Mouse (Mus musculus): ENCODE measurements at regions not wholly inside any gene's neighbourhood (a gene's known extent, or its start where the extent isn't known, plus 50 kb on each side); places are given as distances from the start of the nearest gene placed in this dataset.
"Not testable (repeated sequence)": the region's sequence is repeated elsewhere in the genome, so short reads cannot be mapped to it uniquely, and the experiment has no call there.

DNA sequence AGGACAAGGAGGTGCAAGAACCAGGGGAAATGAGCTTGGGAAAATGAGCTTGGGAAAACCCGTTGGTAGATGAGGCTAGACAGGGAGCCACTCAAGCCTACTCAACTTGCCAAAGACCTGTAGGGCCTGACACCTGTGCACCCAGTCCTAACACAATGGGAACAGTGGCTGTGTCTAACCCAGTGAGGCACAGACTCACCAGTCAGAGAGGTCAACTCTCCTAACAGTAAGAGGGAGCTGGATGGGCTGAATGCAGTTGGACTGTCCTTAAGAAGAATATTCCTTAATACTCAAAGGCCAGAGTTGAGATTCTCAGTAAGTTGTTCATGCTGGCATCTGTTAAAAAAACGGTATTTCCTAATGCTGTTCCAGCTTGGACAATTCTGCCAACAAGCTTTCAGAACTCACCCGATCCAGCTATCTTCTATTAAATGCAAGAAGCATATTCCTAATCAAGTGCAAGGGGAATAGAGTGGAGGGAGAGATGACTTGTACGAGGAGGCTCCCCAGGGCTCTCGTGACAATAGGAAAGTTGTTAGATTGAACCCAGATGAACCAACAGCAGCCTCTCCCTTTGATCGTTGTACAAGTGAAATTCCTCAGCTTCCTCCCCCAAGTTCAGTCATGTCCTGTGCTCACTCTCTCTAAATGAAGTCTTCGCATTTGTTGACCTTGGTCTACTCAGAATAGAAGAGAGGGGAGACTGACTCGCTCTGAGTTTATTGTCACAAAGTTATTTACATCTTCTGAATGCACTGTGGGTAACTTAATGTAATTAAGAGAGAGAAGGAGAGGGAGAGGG lies 187.2 kb downstream of the Cdca7 start:
- Histone ChIP-seq H3K4me3 (no peak overlapping the region), H3K27ac (no peak overlapping the region)
- no peak for DNase-seq
- intact Hi-C loops (cut with DNase I), result no loop called here
- TF ChIP-seq CTCF (IDR thresholded peaks at IDR 0.05), result no peak

DNA sequence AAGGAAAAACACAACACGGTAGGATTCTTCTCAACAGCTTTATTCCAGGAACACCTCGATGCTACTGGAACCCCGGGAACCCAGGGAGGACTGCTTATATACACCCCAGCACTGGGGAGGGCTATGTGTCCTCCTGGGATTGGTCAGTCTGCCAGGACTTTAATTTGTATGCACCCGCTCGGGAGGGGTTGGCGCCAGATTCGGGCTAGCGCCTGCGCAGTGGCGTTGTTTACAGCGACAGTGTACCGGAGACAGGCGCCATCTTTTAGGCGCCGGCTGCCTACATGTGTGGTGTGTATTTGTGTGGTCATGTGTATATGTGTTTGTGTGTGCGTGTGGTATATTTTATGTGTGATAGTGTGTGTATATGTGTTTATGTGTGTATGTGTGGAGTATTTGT lies 191.4 kb downstream of the Cdca7 start:
- H3K27ac ChIP-seq; intact Hi-C loops (cut with DNase I); H3K4me3 ChIP-seq; DNase-seq: not testable (repeated sequence)

DNA sequence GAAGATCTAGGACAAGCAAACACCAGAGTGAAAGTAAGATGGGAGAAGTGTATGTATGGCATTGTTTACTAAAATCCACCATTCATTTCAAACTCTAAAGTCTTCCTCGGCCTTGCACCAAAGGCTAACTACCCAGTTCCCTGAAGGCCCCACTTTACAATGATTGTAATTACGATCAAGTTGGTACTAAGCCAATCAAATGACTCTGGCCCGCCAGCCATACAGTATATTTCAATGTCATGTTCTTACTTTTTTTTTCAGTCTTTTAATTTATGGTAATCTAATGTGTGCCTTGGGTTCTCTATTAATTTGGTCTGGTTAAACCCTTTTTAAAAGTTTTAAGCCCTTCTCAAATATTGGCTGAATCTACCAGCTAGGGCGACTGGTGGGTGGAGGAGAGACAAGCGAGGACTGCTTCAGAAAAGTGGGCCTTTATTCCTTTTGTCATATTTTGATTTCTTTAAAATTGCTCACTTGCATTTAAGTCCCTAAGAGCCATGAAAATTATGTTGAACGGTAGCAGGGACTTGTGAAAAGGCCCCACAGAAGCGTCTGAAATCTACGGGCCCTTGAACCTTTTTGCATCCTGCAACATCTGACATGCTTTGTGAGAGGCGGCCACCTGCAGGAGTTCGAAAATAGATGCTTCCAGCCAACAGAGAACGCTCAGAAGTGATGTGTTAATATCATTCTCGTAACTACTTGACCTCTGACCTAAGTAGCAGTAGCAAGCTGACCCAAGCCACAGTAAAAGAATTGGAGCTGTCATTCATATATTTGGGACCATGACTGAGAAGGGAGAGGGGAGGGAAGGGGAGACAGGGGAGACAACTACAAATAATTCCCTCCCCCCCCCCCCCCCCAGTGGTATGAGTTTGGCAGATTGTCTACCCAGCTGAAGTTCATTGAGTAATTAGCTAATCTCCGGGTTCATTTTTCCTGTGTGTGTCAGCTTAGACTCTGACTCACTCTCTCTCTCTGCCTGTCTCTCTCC lies 197.2 kb downstream of the Cdca7 start:
- Histone ChIP-seq H3K27ac (no peak overlapping the region), H3K4me3 (no peak overlapping the region)
- no peak for DNase-seq
- intact Hi-C loops (cut with DNase I), result no loop called here
- no peak for TF ChIP-seq CTCF (IDR thresholded peaks at IDR 0.05)

DNA sequence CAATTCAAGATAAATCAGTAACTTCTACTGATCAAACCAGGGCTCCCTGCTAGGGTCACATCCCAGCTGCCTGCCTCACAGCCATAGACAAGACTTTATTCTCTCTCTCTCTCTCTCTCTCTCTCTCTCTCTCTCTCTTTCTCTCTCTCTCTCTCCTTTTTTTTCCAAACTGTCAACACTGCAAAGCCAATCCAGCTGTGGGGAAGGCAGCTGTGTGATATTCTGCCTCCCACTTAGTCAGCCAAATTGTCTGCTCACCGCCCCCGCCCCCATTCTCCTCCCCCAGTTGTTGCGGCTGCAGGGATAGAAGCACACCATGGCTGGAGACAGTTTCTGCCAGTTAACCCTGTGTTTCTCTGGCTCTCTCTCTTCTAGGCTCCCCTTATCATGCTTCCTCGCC lies 198.3 kb downstream of the Cdca7 start:
- peak; percentile 71 for DNase-seq
- intact Hi-C loops (cut with DNase I), result no loop called here
- no peak for TF ChIP-seq CTCF (IDR thresholded peaks at IDR 0.05)
- Histone ChIP-seq H3K4me3 (no peak overlapping the region), H3K27ac (peak overlapping the region; percentile 53; the same call in 1 of the 2 replicates)

- no peak overlapping the region for H3K4me3 ChIP-seq
- no peak for TF ChIP-seq CTCF (IDR thresholded peaks at IDR 0.05)
- H3K27ac ChIP-seq, result no peak overlapping the region
- no peak for DNase-seq
- intact Hi-C loops (cut with DNase I), result no loop called here
These were observed 199.0 kb downstream of the Cdca7 start for GRCm38 (mm10) chr2:72674856-72675440.

- Histone ChIP-seq H3K4me3 (no peak overlapping the region), H3K27ac (no peak overlapping the region)
- no peak for DNase-seq
- no peak for TF ChIP-seq CTCF (IDR thresholded peaks at IDR 0.05)
- intact Hi-C loops (cut with DNase I), result no loop called here
These were observed 201.8 kb downstream of the Cdca7 start for GRCm38 (mm10) chr2:72677731-72678130.

DNA sequence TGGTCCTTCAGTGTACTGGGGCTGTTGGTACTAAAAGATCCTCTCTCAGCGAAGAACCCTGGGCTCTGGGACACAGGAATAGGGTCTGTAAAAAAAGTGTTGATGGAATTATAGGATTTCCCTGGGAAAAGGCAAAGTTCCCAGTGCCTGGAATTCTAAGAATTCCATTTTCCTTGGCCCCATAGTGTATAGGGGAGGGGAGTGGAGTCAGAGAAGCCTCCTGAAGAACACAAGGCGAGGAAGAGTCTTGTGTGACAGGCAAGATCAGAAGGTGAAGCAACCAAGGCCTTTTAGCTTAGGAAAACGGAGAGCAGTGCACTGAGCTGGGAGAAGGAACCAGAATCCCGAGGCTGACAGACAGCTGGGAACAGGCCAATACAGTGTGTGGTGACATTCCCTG lies 212.1 kb downstream of the Cdca7 start:
- Histone ChIP-seq H3K27ac (no peak overlapping the region), H3K4me3 (no peak overlapping the region)
- no peak for TF ChIP-seq CTCF (IDR thresholded peaks at IDR 0.05)
- no peak for DNase-seq
- intact Hi-C loops (cut with DNase I), result no loop called here

DNA sequence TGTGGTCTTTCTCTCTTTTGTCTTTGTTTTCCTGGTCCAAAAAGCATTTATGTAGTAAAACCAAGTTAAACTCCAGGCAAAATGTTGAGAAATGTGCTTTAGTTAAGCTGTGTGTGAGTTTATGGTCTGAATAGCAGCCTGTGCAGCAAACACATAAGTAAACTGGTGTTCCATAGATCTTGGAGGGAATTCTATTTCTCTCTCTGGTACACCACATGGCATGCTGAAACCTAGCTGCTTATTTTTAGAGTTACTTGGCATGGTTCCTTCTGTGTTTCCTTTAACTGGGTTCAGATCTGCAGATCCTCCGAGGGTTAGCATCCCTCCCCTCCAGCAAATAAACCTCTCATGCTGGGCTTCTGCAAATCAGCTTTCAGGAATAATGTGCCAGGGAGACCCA lies 225.1 kb downstream of the Cdca7 start:
- no peak for TF ChIP-seq CTCF (IDR thresholded peaks at IDR 0.05)
- intact Hi-C loops (cut with DNase I), result no loop called here
- H3K4me3 ChIP-seq, result no peak overlapping the region
- DNase-seq, result no peak
- no peak overlapping the region for H3K27ac ChIP-seq

- TF ChIP-seq CTCF (IDR thresholded peaks at IDR 0.05), result no peak
- Histone ChIP-seq H3K4me3 (no peak overlapping the region), H3K27ac (no peak overlapping the region)
- no peak for DNase-seq
- intact Hi-C loops (cut with DNase I), result no loop called here
These were observed 227.3 kb downstream of the Cdca7 start for GRCm38 (mm10) chr2:72703238-72703637.

DNA sequence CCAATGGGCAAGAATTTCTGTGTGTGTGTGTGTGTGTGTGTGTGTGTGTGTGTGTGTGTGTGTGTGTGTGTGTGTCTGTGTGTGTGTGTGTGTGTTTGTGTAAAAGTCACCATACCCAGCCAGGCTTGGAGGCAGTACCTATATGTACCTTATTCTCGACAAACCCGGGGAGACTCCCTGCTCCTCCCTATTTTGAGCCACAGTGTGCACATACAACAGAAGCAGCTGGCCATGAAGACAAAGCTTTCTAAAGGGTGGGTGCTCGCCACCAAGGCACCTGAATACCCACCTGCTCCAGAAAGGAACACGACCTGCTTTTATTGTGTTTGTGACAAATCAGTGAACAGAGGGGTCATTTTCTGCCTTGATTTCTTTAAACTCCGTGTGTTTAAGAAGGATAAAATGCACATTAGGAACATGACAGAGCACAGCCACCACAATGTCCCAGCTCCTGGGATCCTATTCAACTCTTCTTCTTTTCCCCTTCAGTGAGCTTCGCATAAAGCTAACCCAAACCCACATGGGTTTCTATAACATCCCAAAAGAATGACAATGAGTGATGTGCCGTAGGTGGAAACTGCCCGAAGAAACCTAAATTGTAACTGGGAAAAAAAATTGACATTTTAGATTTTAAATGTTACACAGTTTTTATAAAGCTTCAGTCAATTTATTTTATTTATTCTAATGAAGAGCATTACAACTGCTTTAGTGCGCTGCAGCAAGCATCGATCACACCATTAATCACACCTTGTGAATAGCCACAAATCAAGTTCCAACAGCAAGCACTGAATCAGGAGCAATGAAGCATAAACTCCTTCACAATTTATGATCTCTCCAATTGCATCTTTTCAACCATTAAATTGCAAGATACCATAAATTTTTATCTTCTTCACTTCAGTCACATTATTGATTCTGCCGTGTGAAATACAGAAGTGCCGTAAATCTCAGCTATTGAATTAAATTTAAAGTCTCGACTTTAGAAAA lies 232.0 kb downstream of the Cdca7 start:
- intact Hi-C loops (cut with DNase I), result no loop called here
- no peak for DNase-seq
- Histone ChIP-seq H3K27ac (no peak overlapping the region), H3K4me3 (no peak overlapping the region)
- no peak for TF ChIP-seq CTCF (IDR thresholded peaks at IDR 0.05)

DNA sequence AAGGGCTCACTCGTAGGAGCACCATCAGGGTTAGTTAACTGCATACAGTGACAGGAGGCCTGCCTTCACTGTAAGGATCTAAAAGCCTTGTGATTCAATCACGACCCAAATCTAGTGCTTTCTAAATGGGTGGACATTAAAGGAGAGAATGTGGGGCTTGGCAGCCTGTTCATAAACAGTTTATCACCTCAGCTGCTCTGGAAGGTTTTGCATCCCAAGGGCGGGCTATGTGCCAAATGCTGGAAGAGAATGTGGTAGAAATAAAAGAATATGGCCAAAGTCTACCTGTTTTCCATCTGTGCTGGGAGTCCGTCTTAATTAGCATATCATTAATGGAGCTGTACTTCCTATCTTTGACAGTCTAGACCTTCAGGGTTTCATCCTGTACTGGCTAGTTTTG lies 241.0 kb downstream of the Cdca7 start:
- intact Hi-C loops (cut with DNase I), result no loop called here
- no peak for DNase-seq
- Histone ChIP-seq H3K27ac (no peak overlapping the region), H3K4me3 (no peak overlapping the region)
- TF ChIP-seq CTCF (IDR thresholded peaks at IDR 0.05), result no peak

DNA sequence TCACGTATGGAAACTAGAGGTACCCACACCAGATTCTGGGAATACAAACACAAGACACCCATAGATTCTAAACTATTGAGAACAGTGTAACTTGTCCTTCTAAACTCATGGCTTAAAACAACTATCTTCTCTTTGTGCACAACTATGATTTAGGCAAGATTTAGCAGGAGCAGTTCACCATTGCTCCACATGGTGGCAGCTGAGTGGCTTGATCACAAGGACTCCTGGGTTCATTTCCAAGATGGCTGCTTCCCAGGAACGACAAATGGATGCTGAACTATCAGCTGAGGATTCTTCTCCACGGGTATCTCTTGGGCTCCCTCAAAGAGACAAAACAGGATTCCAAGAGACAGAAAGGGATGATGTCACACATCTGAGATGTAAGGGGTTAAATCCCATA lies 251.5 kb downstream of the Sp3 start:
- TF ChIP-seq CTCF (IDR thresholded peaks at IDR 0.05), result peak; percentile 91
- H3K27ac ChIP-seq, result no peak overlapping the region
- intact Hi-C loops (cut with DNase I), result loop anchor here (5.0 to 10.0 kb wide), 3 partner anchors 214 to 549 kb away; no protein-coding TSS in a partner anchor
- no peak overlapping the region for H3K4me3 ChIP-seq
- peak; percentile 79 for DNase-seq

Measured in gastrocnemius, adult 2 months (tissue).